Mouse (Mus musculus): ENCODE data around the gene Hecw2.

Gene Hecw2

DNA sequence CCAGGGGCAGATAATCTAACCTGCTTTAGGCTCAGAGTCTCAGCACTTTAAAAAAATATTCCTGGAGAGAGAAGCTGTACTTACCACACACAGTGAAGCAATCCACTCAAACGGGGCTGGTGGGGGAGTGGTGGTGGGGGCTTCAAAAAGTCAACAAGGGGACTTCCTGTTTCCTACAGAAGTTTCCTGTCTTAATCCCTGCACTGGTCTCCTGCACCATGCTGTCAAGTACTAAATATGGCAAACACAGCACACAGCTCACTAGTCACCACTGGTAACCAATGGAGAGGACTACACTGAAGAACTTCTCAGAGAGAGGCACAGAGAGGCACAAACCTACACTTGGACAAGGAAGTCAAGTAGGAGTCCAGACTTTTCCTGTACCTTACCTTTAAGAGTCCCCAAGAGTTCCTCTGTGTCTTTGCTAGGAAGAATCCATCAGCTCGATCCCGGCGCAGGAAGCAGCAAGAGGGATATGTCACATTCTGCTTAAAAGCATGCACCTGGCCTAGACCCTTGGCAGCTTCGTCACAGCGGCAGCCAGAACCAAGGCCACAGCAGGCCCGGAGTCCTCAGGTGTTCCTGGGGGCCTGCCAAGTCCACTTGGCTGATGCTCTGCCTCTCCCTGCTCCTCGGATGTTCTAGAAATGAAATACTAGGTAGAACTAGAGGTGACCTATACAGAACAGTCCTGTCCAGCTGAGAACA is 217.0 kb downstream of the Hecw2 start:
- DNase-seq, result peak; percentile 30

DNA sequence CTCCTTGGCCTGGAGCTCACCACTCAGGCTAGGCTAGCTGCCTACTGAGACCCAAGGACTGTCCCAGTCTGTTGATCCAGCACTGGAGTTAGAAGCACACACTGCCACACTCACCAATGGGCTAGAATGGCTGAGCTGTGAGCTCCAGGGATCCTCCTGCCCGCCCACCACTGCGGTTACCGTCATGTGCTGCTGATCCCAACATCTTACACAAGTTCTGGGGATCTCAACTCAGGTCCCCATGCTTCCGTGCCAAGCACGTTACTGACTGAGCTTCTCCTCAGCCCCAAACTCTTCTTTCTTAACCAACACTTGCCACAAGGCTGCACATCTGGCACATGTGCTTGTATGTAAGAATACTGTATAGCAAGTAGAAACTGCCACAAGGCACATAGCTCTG is 218.2 kb downstream of the Hecw2 start:
- DNase-seq, result no peak

DNA sequence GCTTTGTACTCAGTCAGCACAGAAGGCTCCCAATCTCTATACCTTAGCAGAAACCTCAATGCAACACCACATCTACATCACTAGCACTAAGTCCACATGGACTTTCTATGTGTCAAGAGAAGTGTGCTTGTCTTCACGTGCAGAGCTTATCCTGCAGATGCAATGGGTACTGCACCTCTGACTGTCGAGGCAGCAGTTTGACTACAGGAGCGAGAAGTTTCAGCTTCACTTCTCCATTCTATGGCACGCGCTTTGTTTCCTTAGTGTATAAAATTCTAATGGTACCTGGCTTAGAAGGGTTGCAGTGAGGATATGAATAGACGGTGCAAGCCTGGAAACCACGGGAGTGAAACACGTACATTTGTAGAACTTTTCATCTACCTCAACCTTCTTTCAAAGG is 218.9 kb downstream of the Hecw2 start:
- DNase-seq, result no peak

DNA sequence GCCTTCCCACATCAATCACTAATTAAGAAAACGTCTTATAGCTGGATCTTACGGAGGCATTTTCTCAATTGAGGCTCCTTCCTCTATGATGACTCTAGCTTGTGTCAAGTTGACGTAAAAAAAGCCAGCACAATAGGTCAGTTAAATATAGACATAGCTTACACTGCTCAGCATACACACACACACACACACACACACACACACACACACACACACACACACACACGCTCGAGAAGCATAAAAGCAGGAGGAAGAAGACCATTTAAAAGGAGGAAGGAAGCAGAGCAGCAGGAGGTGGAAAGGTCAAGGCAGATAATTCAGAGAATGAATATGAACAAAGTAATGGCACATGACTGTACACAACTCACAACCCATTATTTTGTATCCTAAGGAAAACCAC is 220.0 kb downstream of the Hecw2 start:
- DNase-seq, result peak; percentile 44

DNA sequence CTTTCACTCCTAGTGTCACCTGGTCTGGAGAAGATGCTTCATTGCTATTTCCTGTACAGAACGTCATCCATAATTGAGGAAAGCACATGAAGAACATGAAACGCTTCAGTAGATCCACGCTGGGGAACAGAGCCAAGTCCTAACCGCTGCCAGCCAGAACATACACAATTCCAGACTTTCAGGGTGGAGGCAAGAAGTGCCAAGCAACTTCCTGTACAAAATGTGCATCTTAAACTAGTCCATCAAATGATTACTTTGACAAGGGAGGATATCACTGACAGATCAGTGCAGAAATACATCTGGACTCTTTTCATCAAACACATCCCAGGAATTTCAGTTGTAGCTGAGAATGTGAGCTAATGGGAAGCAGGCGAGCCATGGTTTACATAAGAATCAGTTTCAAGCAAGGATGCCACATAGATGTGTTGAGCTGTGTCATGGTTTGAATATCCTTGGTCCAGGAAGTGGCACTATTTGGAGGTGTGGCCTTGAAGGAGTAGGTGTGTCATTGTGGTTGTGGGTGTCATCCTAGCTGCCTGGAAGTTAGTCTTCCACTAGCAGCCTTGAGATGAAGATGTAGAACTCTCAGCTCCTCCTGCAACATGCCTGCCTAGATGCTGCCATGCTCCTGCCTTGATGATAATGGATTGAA is 224.5 kb downstream of the Hecw2 start:
- DNase-seq, result peak; percentile 47

DNA sequence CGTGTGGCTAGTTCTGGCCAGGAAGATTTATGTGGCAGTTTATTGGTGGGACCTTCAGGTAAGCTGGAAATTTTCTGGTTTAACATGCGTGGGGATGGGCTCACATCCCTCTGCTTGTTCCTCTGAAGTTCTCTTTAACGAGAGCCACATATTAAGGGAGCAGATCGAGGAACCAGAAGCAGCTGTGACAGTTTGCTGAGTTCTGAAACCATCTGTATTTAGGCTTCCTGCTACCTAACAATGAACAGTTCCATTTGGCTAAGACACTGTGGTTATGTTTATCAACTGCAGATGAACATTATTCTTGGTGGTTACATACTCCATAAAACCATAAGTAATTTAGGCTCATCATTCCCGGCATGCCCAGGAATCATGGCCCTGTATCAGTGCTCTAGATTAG is 242.6 kb downstream of the Hecw2 start:
- no peak for DNase-seq

DNA sequence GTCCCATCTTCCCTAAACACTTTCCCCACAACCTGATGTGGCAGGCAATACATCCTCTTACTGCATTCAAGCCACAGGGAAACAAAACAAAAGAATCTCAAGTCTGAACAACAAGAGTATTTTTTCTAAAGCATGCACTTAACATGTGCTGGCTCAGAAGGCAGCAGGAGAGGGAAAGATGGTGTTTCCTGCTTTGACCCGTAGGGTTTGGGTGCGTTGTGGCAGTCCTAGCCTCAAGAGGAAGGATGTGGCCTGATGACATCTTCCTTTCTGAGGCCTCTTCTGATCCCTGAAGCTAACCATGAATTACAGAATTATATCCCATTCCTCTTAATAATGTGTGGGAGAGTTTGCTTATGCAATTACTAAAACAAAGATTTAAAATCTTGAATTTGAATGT is 249.2 kb downstream of the Hecw2 start:
- DNase-seq, result no peak

DNA sequence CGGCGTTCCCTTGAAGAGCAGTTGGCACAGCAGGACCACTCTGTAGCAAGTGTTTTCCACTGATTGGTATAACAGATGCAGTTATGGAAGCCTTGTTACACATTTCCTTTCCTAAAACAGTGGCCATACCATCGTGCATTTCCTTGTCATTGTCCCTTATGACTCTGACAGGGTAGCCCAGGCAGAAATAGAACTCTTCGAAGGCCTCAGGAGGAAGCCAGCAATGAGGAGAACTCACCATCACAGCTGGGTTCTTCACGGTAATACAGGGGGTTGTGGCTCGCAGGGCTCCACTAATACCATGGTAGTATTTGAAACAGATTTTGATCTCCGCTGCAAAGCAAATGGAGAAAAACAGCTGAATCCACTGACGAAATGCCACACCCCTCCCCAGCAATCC is 252.5 kb downstream of the Hecw2 start:
- no peak for DNase-seq

DNA sequence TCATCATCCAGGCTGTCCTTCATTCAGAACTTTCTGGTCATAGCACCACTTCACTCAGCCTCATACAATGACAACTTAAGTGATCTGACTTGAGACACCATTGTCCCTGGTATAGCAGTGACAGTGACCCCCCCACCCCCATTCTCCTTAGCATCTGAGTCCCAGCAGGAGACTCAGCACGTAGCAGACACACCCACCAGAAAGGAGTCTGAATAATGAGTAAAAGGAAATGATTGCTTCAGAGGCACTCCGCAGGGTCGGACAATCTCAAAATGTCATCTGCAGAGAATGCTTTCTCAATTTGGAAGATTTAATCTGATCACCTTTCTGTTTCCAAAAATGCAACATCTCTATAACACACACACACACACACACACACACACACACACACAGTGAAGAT is 253.4 kb downstream of the Hecw2 start:
- no peak for DNase-seq

GRCm38 (mm10) chr1:53940268-53941017 is 254.5 kb downstream of the Hecw2 start:
- peak; percentile 44 for DNase-seq

- no peak for DNase-seq
These were observed 255.7 kb downstream of the Hecw2 start for GRCm38 (mm10) chr1:53939291-53939690.

DNA sequence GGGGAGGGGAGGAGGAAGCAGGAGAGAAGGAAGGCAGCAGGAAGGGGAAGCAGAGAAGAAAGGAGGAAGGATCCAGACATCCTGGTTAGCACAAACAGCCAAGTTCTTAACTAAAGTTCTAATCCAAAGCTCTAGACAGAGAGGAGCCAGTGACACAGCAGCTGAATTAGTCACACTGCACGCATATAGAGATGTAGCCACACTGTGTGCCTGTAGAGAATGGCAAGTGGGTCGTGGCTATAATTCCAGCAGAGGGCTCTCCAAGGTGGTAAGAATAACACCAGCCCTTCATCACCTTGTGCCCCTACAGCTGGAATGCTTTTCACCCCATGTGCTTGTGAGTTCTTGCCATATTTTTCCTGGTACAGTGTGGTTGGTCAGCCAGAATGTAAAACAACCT is 261.7 kb downstream of the Hecw2 start:
- no peak for DNase-seq

DNA sequence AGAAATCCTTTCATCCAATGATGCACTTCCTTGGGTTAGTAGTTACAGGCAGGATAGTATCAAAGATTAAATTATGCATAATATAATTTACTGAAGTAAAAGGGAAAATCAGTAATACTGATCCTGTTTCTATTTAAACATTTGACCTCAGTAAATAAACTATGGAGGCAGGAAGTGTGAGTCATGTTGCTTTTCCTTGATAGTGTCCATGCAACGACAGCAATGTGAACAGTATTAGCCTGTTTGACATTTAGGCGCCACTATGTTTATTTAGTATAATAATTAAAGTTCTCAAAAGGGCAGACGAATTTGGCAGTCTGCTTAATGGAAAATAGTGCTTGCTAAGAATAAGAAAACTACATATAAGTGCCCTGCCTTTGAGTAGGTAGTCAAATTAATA is 263.7 kb downstream of the Hecw2 start:
- peak; percentile 57 for DNase-seq

GRCm38 (mm10) chr1:53927605-53928004 is 267.4 kb downstream of the Hecw2 start:
- DNase-seq, result peak; percentile 69

- no peak for DNase-seq
These were observed 269.6 kb downstream of the Hecw2 start for GRCm38 (mm10) chr1:53925149-53925901.

DNA sequence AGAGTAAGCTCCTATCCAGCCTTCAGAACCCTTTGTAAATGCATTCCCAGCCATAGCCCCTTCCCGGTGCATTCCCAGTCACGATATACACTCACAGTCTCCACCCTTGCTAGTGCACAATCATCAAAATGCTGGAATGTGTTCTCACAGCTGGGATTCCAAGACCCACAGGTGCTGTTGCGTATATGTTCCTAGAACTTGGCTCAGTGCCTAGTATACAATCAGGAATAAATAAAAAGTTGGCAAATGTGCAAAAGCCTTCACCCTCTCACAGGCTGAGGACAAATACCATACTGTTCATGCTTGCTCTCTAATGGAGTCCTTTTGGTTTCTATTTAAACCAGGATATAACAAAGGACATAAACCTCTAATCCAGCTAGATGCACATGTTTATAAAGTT is 283.1 kb downstream of the Hecw2 start:
- no peak for DNase-seq

DNA sequence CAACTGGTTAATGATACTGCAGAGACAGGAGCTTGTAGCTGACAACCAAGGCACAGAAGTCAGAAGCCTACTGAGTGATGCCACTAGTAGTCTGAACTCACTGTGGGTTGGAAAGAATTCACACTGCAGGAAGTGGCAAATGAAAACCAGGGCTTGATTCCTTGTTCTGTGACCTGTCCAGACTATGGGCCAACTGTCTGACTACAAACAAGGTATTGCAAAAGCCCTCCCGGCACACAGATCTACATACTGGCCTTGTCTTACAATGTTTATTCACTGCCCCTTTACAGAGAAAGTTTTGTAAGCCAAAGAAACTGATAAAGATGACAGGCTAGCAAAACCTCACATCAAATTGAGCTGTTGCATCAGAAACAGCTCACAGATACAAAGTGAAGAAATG is 284.7 kb downstream of the Hecw2 start:
- DNase-seq, result no peak

DNA sequence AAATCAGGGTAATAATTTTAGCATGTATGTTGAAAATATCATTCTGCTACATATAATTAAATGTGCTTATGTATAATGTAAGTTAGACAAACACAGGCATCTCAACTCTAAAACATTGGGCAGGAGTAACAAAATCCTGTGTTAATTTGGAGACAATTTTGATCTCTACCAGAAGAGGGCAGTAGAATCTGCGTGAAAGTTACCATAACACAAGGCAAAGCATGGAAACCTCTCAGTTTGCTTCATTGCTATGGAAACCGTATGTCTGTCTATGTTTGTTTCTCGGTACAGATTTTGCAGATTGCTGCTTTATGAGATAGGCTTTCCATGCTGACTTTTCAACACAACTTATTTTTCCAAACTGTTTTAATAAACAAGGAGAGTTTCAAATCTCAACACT is 285.9 kb downstream of the Hecw2 start:
- DNase-seq, result peak; percentile 62

DNA sequence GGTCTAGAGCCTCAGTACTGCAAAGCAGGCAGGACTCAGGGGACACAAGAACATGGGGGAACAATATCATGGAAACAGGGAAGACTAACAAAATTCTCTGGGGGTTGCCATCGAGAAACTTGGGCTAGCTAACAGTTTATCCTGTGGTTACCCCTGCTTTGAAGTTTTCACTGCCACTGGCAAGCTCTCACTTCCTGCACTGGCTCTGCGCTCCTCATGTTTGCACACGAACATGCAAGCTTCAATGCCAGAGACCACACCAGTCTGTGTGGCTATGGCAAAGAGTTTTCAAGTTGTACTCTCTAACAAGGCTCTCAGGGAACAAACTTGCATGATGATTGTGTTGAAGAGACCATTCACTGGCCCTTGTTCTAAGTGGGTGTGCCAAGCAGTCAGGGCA is 288.8 kb downstream of the Hecw2 start:
- DNase-seq, result no peak

- DNase-seq, result no peak
These were observed 294.6 kb downstream of the Hecw2 start for GRCm38 (mm10) chr1:53900416-53900815.

DNA sequence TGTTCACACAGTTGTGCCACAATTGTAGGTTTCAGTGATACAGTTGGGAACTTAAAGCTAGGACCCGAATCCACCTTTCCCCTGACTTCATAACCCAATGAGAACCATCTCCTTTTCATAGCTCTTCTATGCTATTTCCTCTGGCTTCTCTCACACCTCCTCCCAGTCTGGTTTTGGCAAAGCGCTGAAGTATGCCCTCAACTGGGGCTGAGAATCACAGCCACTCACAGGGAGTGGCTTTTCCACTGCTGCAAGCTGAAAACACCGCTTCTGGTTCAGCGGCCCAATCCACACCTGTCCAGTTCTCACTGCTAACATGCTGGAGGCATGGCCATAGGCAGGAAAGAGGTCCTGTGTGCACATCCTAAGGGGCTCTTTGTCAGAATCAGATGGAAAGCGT is 300.7 kb downstream of the Hecw2 start:
- no peak for DNase-seq

- peak; percentile 52 for DNase-seq
These were observed 304.6 kb downstream of the Hecw2 start for GRCm38 (mm10) chr1:53890380-53890779.

- DNase-seq, result no peak
These were observed 305.2 kb downstream of the Hecw2 start for GRCm38 (mm10) chr1:53889806-53890205.

All from lung, postnatal 36 days (tissue).